Mouse (Mus musculus) limb, embryonic 14.5 days (tissue): ENCODE measurements at regions not wholly inside any gene's neighbourhood (a gene's known extent, or its start where the extent isn't known, plus 50 kb on each side); places are given as distances from the start of the nearest gene placed in this dataset.

Experiments
- ATAC-seq: fragments of 200-750 bp; cut with Nextera tagmentation; 2 replicates; pipeline ENCODE4 v1.8.0; 2017; ENCODE audit warnings: low read depth, moderate number of reproducible peaks, moderate TSS enrichment; ENCODE audit not compliant: low FRiP score
- DNase-seq: peaks from one replicate; pipeline ENCODE4 v3.0.0-alpha.2; 2015; ENCODE audit warnings: low spot score
- H3K27ac ChIP-seq: fragments of 300-500 bp; sonication (generic); replicated peaks from 2 replicates; pipeline ENCODE4 v1.5.1; 2014; ENCODE audit warnings: low read depth, mild to moderate bottlenecking, low read length, moderate library complexity, mixed read lengths
- H3K27me3 ChIP-seq: fragments of 300-500 bp; sonication (generic); 2 replicates; pipeline ENCODE4 v1.6.1; 2014; ENCODE audit warnings: low read length, mixed read lengths; ENCODE audit not compliant: control insufficient read depth, insufficient read depth
- H3K36me3 ChIP-seq: fragments of 300-500 bp; sonication (generic); 2 replicates; pipeline ENCODE4 v1.6.1; 2014; ENCODE audit warnings: mild to moderate bottlenecking, low read length, moderate library complexity, mixed read lengths; ENCODE audit not compliant: control insufficient read depth, insufficient read depth
- H3K4me1 ChIP-seq: fragments of 300-500 bp; sonication (generic); 2 replicates; pipeline ENCODE4 v1.6.1; 2014; ENCODE audit warnings: antibody characterized with exemption, low read length, mixed read lengths; ENCODE audit not compliant: control insufficient read depth, insufficient read depth
- H3K4me2 ChIP-seq: fragments of 300-500 bp; sonication (generic); replicated peaks from 2 replicates; pipeline ENCODE4 v1.6.1; 2014; ENCODE audit warnings: low read depth, mild to moderate bottlenecking, low read length, moderate library complexity; ENCODE audit not compliant: severe bottlenecking
- H3K4me3 ChIP-seq: fragments of 300-500 bp; sonication (generic); replicated peaks from 2 replicates; pipeline ENCODE4 v1.5.1; 2014; ENCODE audit warnings: low read length
- H3K9ac ChIP-seq: fragments of 300-500 bp; sonication (generic); 2 replicates; pipeline ENCODE4 v1.6.1; 2014; ENCODE audit warnings: mild to moderate bottlenecking, low read depth, low read length, moderate library complexity; ENCODE audit not compliant: severe bottlenecking
- H3K9me3 ChIP-seq: fragments of 300-500 bp; sonication (generic); 2 replicates; pipeline ENCODE4 v1.6.1; 2016; ENCODE audit warnings: low read length; ENCODE audit not compliant: control insufficient read depth
- POLR2A ChIP-seq: fragments of 200-500 bp; IDR thresholded peaks from 2 replicates; pipeline ENCODE4 v1.8.0; 2012; ENCODE audit warnings: inconsistent platforms, mild to moderate bottlenecking, moderate library complexity, borderline replicate concordance; ENCODE audit not compliant: insufficient read depth, insufficient read length; ENCODE audit errors: extremely low read depth
- WGBS: fragments of 180-500 bp; shearing (Covaris S2); extraction: QIAGEN DNeasy Blood & Tissue Kit; methylation state at CpG from one replicate; pipeline ENCODE4 v1.1.7; 2014; 5-methylcytosine and 5-hydroxymethylcytosine counted together

DNA sequence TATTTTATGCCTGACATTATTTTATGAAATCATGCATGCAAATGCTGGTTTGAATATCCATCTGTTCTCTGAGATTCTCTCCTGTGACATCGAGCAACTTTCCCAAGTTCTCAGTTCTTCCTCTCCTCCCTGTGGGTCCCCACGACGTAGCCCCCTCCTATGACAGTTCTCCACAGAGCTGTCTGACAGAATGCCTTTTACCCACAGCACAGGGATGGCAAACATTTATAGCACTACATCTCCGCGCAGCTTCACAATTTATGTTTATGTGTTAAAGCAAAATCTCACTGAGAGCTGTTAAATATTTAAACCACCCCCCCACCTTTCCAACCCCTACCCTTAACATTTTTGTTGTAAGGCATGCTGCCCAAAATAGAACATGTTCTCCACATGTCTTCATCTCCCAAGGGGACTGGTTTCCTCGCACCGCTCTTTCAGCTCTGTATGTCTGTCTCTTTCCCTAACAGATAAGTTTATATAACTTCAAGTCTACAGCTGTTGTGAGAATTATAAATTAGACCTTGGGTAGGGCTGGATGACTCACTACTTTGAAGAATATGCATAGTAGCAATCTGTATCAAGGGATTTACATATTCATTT, 63.5 kb upstream of the Ndst3 start:
- no peak for ATAC-seq
- Histone ChIP-seq H3K9ac (no peak overlapping the region), H3K4me1 (no peaks in the 10 kb centered on the region), H3K27me3 (no peaks in the 10 kb centered on the region), H3K9me3 (no peaks in the 10 kb centered on the region), H3K27ac (no peak overlapping the region), H3K4me2 (no peak overlapping the region), H3K36me3 (no peaks in the 10 kb centered on the region), H3K4me3 (no peak overlapping the region)
- no peak for DNase-seq
- TF ChIP-seq POLR2A = no peak
- 78% methylated on average over 7 of the region's 7 CpGs for WGBS

DNA sequence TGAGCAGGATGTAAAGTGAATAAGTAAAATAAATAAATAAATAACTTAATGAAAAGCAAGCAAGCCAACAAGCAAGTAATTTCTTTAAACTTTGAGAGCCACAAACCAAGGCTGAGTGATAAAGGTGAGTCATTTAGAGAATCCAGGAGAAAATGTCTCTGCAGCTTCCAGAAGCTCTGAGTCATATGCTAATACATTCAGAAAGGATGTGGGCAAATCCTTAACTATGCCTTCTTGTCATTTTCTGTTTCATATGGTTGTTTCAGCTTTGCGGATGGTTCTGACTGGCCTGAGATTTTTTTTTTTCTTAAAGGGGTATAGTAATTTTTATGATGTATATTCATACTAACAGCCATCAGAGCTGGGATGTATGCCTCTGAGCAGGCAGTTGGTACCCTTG, 64.3 kb upstream of the Ndst3 start:
- no peaks in the 10 kb centered on the region for H3K9me3 ChIP-seq
- no peak overlapping the region for H3K9ac ChIP-seq
- no peak for DNase-seq
- no peaks in the 10 kb centered on the region for H3K36me3 ChIP-seq
- H3K4me3 ChIP-seq = no peak overlapping the region
- no peak for ATAC-seq
- no peak for TF ChIP-seq POLR2A
- no peaks in the 10 kb centered on the region for H3K27me3 ChIP-seq
- no peaks in the 10 kb centered on the region for H3K4me1 ChIP-seq
- WGBS = 87% methylated on average over 1 of the region's 1 CpGs
- H3K4me2 ChIP-seq = no peak overlapping the region
- H3K27ac ChIP-seq = no peak overlapping the region

DNA sequence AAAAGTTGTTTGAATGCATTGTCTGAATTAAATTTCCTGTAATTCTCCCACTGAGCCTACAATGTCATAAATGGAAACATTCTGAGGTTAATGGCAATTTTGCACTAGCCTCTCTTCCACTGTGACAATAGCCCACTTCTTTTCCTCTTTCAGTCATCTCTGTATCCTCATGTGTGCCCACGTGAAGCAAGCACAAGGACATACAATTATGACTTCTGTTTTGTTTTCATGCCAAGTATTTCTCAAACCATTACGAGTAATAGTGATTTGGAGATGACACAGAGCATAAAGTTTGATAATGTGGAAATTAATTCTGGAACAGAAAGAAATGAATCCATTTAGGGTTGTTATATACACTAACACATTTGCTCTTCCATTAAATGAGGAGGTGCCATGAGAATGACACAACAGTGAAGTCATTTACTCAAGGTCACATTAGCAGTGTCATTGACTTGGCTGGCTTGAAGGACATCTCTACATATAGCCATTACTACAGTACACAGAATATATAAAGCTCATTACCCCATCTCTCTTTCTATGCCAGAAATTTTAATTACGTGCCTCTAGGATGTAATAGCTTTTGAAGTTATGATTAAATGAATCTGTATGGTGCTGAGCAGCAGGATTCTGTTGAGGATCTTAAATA, 75.4 kb upstream of the Ndst3 start:
- DNase-seq (no peak), ATAC-seq (no peak)
- Histone ChIP-seq H3K9me3 (no peaks in the 10 kb centered on the region), H3K27ac (no peak overlapping the region), H3K4me3 (no peak overlapping the region), H3K4me2 (no peak overlapping the region), H3K9ac (no peak overlapping the region), H3K27me3 (no peaks in the 10 kb centered on the region), H3K4me1 (no peaks in the 10 kb centered on the region), H3K36me3 (no peaks in the 10 kb centered on the region)
- 74% methylated on average over 3 of the region's 3 CpGs for WGBS
- TF ChIP-seq POLR2A = no peak

- ATAC-seq (no peak), DNase-seq (no peak)
- Histone ChIP-seq H3K4me2 (no peak overlapping the region), H3K27ac (no peak overlapping the region), H3K36me3 (no peaks in the 10 kb centered on the region), H3K27me3 (no peaks in the 10 kb centered on the region), H3K9ac (no peak overlapping the region), H3K4me1 (no peaks in the 10 kb centered on the region), H3K4me3 (no peak overlapping the region), H3K9me3 (no peaks in the 10 kb centered on the region)
- TF ChIP-seq POLR2A = no peak
- WGBS = 57% methylated on average over 6 of the region's 6 CpGs
These were observed 75.9 kb upstream of the Ndst3 start for GRCm38 (mm10) chr3:123766557-123766913.

- ATAC-seq (no peak), DNase-seq (no peak)
- Histone ChIP-seq H3K4me2 (no peak overlapping the region), H3K4me1 (no peaks in the 10 kb centered on the region), H3K9ac (no peak overlapping the region), H3K9me3 (no peaks in the 10 kb centered on the region), H3K4me3 (no peak overlapping the region), H3K27me3 (no peaks in the 10 kb centered on the region), H3K36me3 (no peaks in the 10 kb centered on the region), H3K27ac (no peak overlapping the region)
- TF ChIP-seq POLR2A = no peak
These were observed 89.9 kb upstream of the Ndst3 start for GRCm38 (mm10) chr3:123780507-123780906.
